ENCODE assay signal across 12 mouse cellular contexts in the genomic region with DNA sequence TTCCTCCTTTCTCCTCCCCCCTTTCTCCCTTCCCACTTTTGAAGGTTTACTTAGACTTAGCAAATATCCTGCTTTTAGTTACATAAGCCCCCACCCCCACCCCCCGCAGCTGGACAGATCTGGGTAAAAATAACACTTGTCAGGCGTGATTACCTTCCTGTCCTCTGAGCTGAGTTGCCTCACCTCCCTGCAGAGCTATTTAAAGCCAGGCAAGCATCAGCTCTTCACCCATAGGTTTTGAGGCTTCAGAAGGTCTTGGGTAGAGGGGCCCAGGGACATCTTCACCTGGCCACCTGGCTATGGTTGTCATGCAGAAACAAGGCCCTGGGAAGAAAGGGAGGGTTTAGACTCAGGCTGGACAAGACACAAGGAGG. TPM values are rescaled to one million over a fixed set of nuclear protein-coding genes. Genes with fewer than 3 reads are reported as not detected.
DNase-seq lines count a peak whose midpoint lies in the region; ATAC-seq and TF ChIP-seq lines count a peak whose summit lies in the region.
"Had no signal": no experiment of that assay in that cellular context is flagged by ENCODE, and none has a peak within 500 bp of the region (broad histone marks: within the 10 kb centered on the region; RNA-seq: fewer than 3 reads in every experiment).

No protein-coding gene starts in this region.

- H3K4me2 ChIP-seq in heart, embryonic 12.5 days = 0 out of 2 replicates have a peak overlapping the region, but pooled peaks have one; percentile 19
- H3K4me2 ChIP-seq in neural tube, embryonic 13.5 days = no peak overlapping the region
- no peak overlapping the region for H3K4me2 ChIP-seq in neural tube, embryonic 15.5 days
- H3K4me2 ChIP-seq in stomach, postnatal 0 days (replicated peaks; ENCODE audit: low read depth) = no peak overlapping the region
- H3K4me2 ChIP-seq: liver, embryonic 13.5 days; stomach, embryonic 15.5 days had no signal

- TF ChIP-seq CTCF in left cerebral cortex, adult 2 months (IDR thresholded peaks at IDR 0.05) = no peak
- no peak for TF ChIP-seq CTCF in stomach, postnatal 0 days (IDR thresholded peaks at IDR 0.05; ENCODE audit: low read depth)

- H3K27me3 ChIP-seq in heart, embryonic 12.5 days (replicated peaks) = peaks cover 11% of the 10 kb centered on the region; the same call in 1 of the 2 replicates
- 0 out of 2 replicates have a peak, but pooled peaks cover 3% of the 10 kb centered on the region for H3K27me3 ChIP-seq in neural tube, embryonic 13.5 days
- no peaks in the 10 kb centered on the region for H3K27me3 ChIP-seq in neural tube, embryonic 15.5 days (replicated peaks)
- H3K27me3 ChIP-seq in stomach, postnatal 0 days (ENCODE audit: control insufficient read depth, insufficient read depth, low read length) = no peaks in the 10 kb centered on the region
- H3K27me3 ChIP-seq: stomach, embryonic 15.5 days had no signal

- H3K4me1 ChIP-seq in heart, embryonic 12.5 days (replicated peaks) = peaks cover 11% of the 10 kb centered on the region
- H3K4me1 ChIP-seq in neural tube, embryonic 13.5 days (replicated peaks) = peaks cover 5% of the 10 kb centered on the region; the same call in 1 of the 2 replicates
- peaks cover 16% of the 10 kb centered on the region for H3K4me1 ChIP-seq in neural tube, embryonic 15.5 days
- no peaks in the 10 kb centered on the region for H3K4me1 ChIP-seq in stomach, postnatal 0 days (replicated peaks; ENCODE audit: control insufficient read depth, insufficient read depth)
- H3K4me1 ChIP-seq: stomach, embryonic 15.5 days had no signal

- intact Hi-C loops in heart, postnatal 10 days (cut with DNase I) = loop anchor here (1.0 to 2.0 kb wide), 2 partner anchors 43 to 157 kb away; no protein-coding TSS in a partner anchor
- intact Hi-C loops in left cerebral cortex, adult 2 months (cut with DNase I) = loop anchor here (1.0 to 10.0 kb wide), 4 partner anchors 37 to 173 kb away; partner anchors contain the start of gene Adgra1
- intact Hi-C loops in gastrocnemius, postnatal 36 days (cut with DNase I) = loop anchor here (2.0 kb wide), 1 partner anchor 157 kb away; no protein-coding TSS in a partner anchor

- H3K36me3 ChIP-seq in heart, embryonic 12.5 days = no peaks in the 10 kb centered on the region
- H3K36me3 ChIP-seq in neural tube, embryonic 13.5 days = no peaks in the 10 kb centered on the region
- no peaks in the 10 kb centered on the region for H3K36me3 ChIP-seq in neural tube, embryonic 15.5 days
- no peaks in the 10 kb centered on the region for H3K36me3 ChIP-seq in stomach, postnatal 0 days (ENCODE audit: control insufficient read depth, insufficient read depth, low read length)
- H3K36me3 ChIP-seq: forebrain, embryonic 10.5 days; liver, embryonic 13.5 days; stomach, embryonic 15.5 days had no signal

- WGBS in heart, embryonic 12.5 days = 0% methylated on average over 2 of the region's 2 CpGs
- 32% methylated on average over 2 of the region's 2 CpGs for WGBS in neural tube, embryonic 13.5 days
- 25% methylated on average over 2 of the region's 2 CpGs for WGBS in neural tube, embryonic 15.5 days
- WGBS in stomach, postnatal 0 days = 3% methylated on average over 2 of the region's 2 CpGs

- no peak for DNase-seq in heart, postnatal 10 days
- no peak for DNase-seq in left cerebral cortex, adult 2 months (ENCODE audit: extremely low spot score in 1 of 2, low spot score in 2 of 2)
- DNase-seq in left cerebral cortex, adult 9 months (ENCODE audit: low spot score in 2 of 2) = no peak
- no peak for DNase-seq in stomach, postnatal 0 days (ENCODE audit: low spot score)
- DNase-seq in gastrocnemius, postnatal 36 days = no peak

- ATAC-seq in heart, embryonic 12.5 days (ENCODE audit: insufficient number of reproducible peaks, low FRiP score) = no peak
- peak; percentile 25; the same call in 1 of the 2 replicates for ATAC-seq in neural tube, embryonic 13.5 days (ENCODE audit: low read depth)
- ATAC-seq in neural tube, embryonic 15.5 days (ENCODE audit: low FRiP score) = no peak
- ATAC-seq in stomach, postnatal 0 days (ENCODE audit: low FRiP score, low TSS enrichment) = 0 out of 2 replicates have a peak, but pooled peaks have one; percentile 6

- TF ChIP-seq EP300 in stomach, postnatal 0 days (optimal IDR thresholded peaks at IDR 0.05) = no peak

- H3K9ac ChIP-seq in heart, embryonic 12.5 days = no peak overlapping the region
- no peak overlapping the region for H3K9ac ChIP-seq in neural tube, embryonic 13.5 days
- H3K9ac ChIP-seq in neural tube, embryonic 15.5 days (replicated peaks) = no peak overlapping the region
- H3K9ac ChIP-seq in stomach, postnatal 0 days (ENCODE audit: low read length) = no peak overlapping the region
- H3K9ac ChIP-seq: liver, embryonic 13.5 days; stomach, embryonic 15.5 days had no signal

- H3K27ac ChIP-seq in heart, embryonic 12.5 days (ENCODE audit: poor library complexity, severe bottlenecking) = no peak overlapping the region
- H3K27ac ChIP-seq in left cerebral cortex, adult 2 months = peak overlapping the region; percentile 55; the same call in 1 of the 2 replicates
- H3K27ac ChIP-seq in neural tube, embryonic 13.5 days (replicated peaks) = no peak overlapping the region
- H3K27ac ChIP-seq in neural tube, embryonic 15.5 days (replicated peaks) = no peak overlapping the region
- H3K27ac ChIP-seq in stomach, postnatal 0 days (replicated peaks) = no peak overlapping the region
- H3K27ac ChIP-seq: forebrain, embryonic 10.5 days; liver, embryonic 13.5 days; stomach, embryonic 15.5 days had no signal

- no peak overlapping the region for H3K4me3 ChIP-seq in heart, embryonic 12.5 days
- H3K4me3 ChIP-seq in left cerebral cortex, adult 2 months = no peak overlapping the region
- no peak overlapping the region for H3K4me3 ChIP-seq in neural tube, embryonic 13.5 days
- no peak overlapping the region for H3K4me3 ChIP-seq in neural tube, embryonic 15.5 days (replicated peaks)
- no peak overlapping the region for H3K4me3 ChIP-seq in stomach, postnatal 0 days (ENCODE audit: low read depth, low read length)
- H3K4me3 ChIP-seq: forebrain, embryonic 10.5 days; liver, embryonic 13.5 days; stomach, embryonic 15.5 days had no signal

- no peaks in the 10 kb centered on the region for H3K9me3 ChIP-seq in heart, embryonic 12.5 days (replicated peaks)
- no peaks in the 10 kb centered on the region for H3K9me3 ChIP-seq in neural tube, embryonic 13.5 days
- H3K9me3 ChIP-seq in neural tube, embryonic 15.5 days (replicated peaks) = no peaks in the 10 kb centered on the region
- H3K9me3 ChIP-seq in stomach, postnatal 0 days (ENCODE audit: control insufficient read depth, low read length) = no peaks in the 10 kb centered on the region
- H3K9me3 ChIP-seq: forebrain, embryonic 10.5 days; liver, embryonic 13.5 days; stomach, embryonic 15.5 days had no signal

RNA-seq across cellular contexts. Expression of gene Cfap46, which starts 20.2 kb away (rescaled TPM):
- 0.05 TPM in 1 of 2 replicates, not detected in the other for polyA plus RNA-seq in heart, embryonic 12.5 days (2016; fragmentation: Nextera tagmentation; extraction: Ambion mirVana)
- total RNA-seq in heart, postnatal 10 days (2021) = under 1 TPM in 1 of 2 experiments, not detected in 1; 0.31 TPM
- 1 to 10 TPM; 3.6 to 5.1 TPM for total RNA-seq in left cerebral cortex, adult 2 months (2021)
- polyA plus RNA-seq in neural tube, embryonic 13.5 days (2015; fragmentation: Nextera tagmentation; extraction: Ambion mirVana) = 1.4 and 2.0 TPM in 2 replicates
- polyA plus RNA-seq in neural tube, embryonic 15.5 days (2015; fragmentation: Nextera tagmentation; extraction: Ambion mirVana) = 1.6 and 3.2 TPM in 2 replicates
- 0.08 and 0.12 TPM in 2 replicates for polyA plus RNA-seq in stomach, postnatal 0 days (2015; fragmentation: Nextera tagmentation; extraction: Ambion mirVana)
- total RNA-seq in gastrocnemius, postnatal 36 days (2021) = under 1 TPM; 0.02 to 0.05 TPM
- total RNA-seq: megakaryocyte progenitor cell, adult 5-6 weeks had no signal
- polyA plus RNA-seq: liver, embryonic 13.5 days had no signal

Comparison
In these comparisons a context has a peak if more than half of its experiments do, and no peak if none do; other contexts are left out.
1. ATAC-seq: peak in neural tube, embryonic 13.5 days (single experiment) and stomach, postnatal 0 days (single experiment); none in heart, embryonic 12.5 days (single experiment) and neural tube, embryonic 15.5 days (single experiment).